Mouse (Mus musculus) spleen, adult 2 months (tissue): ENCODE results near the gene Nes.

ENCODE experiments used
- CTCF ChIP-seq: fragments of 200-500 bp; IDR thresholded peaks from 2 replicates; pipeline ENCODE4 v1.5.1; 2011; ENCODE audit warnings: mild to moderate bottlenecking, inconsistent platforms; ENCODE audit not compliant: insufficient read depth, insufficient read length, insufficient replicate concordance; ENCODE audit errors: extremely low read depth
- POLR2A ChIP-seq: fragments of 200-500 bp; IDR thresholded peaks from 2 replicates; pipeline ENCODE4 v1.6.1; 2011; ENCODE audit warnings: low read depth, low read length, inconsistent platforms

DNA sequence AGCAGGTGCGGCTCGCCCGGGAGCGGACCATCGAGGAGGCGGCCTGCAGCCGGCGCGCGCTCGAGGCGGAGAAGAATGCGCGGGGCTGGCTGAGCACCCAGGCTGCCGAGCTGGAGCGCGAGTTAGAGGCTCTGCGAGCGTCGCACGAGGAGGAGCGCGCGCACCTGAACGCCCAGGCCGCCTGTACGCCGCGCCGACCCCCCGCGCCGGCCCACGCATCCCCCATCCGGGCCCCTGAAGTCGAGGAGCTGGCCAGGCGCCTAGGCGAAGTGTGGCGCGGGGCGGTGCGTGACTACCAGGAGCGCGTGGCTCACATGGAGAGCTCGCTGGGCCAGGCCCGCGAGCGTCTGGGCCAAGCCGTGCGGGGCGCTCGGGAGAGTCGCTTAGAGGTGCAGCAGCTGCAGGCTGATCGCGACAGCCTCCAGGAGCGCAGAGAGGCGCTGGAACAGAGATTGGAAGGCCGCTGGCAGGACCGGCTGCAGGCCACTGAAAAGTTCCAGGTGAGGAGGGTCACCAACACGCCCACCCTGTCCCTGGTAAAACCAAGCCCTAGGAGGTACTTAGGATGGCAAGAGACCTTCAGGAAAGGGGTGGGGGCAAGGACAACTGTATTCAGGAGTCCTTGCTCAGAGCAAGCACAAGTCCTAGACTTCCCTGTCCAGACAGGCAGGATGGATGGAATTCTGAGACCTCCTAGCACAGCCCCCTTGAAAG lies 768 bp downstream of the Nes start:
- TF ChIP-seq POLR2A, result no peak
- no peak for TF ChIP-seq CTCF
